Mouse (Mus musculus) ES-E14 (cell line): ENCODE results near the gene S100a10.

Experiments used
- CHD2 ChIP-seq: IDR thresholded peaks from 2 replicates; pipeline ENCODE4 v1.6.1; 2014; ENCODE audit warnings: mild to moderate bottlenecking, low read depth, low read length, inconsistent platforms
- MAFK ChIP-seq: IDR thresholded peaks from 2 replicates; pipeline ENCODE4 v1.6.1; 2014; ENCODE audit warnings: mild to moderate bottlenecking, low read depth, low read length, inconsistent platforms; ENCODE audit not compliant: insufficient read depth

- no peak for TF ChIP-seq MAFK
- no peak for TF ChIP-seq CHD2
Measured at GRCm38 (mm10) chr3:93589629-93590028, 34.7 kb downstream of the S100a10 start.
